Mouse (Mus musculus) pancreas, adult 10 weeks (tissue): ENCODE results near the gene Gsdme. TPM values are rescaled to one million over a fixed set of nuclear protein-coding genes. Genes with fewer than 3 reads are reported as not detected.

Source experiments
- polyA plus RNA-seq: library from polyadenylated mRNA; stranded (reverse); fragments of 350-450 nt; fragmentation: Illumina TruSeq; extraction: RNeasy Lipid Tissue Mini Kit (QIAGEN cat#74804); gene quantifications from one replicate; pipeline ENCODE4 v1.2.3, GENCODE M21; 2015; ENCODE audit warnings: low read depth, low replicate concordance; ENCODE audit not compliant: insufficient read depth

The Gsdme gene
- polyA plus RNA-seq, result not detected

DNA sequence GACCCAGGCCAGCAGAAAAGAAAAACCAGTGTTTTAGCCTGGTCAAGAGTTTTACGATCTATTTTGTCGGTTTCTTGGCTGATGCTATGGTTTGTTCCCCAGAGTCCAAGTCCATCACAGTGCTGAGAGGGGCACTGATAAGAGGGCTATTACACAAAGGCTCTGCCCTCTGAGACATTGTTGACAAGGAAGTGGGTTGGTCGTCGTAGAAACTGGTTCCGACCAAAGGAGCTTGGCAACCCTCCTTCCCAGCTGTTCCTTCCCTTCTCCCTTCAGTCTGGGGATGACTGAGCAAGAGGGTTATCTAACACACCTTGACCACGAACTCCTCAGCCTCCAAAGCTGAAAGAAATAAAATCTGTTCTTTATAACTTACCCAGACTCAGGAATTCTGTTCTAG lies at the start of gene Gsdme:
Gsdme (minus strand) TSS at position 193 of the 400 bp plus-strand sequence.

Other genes with a start within 250 kb of the Gsdme start
- 21.1 TPM for gene Mpp6, start 153.6 kb downstream of the Gsdme start, polyA plus RNA-seq
- 3.5 TPM for gene Osbpl3, start 192.3 kb upstream of the Gsdme start, polyA plus RNA-seq